Mouse (Mus musculus) stomach, embryonic 16.5 days (tissue): ENCODE measurements around the gene Mark4. TPM values are rescaled to one million over a fixed set of nuclear protein-coding genes. Genes with fewer than 3 reads are reported as not detected.

Experiments used
- ATAC-seq: fragments of 200-750 bp; cut with Nextera tagmentation; 2 replicates; pipeline ENCODE4 v1.8.0; 2017; ENCODE audit warnings: moderate number of reproducible peaks, moderate TSS enrichment; ENCODE audit not compliant: insufficient read depth, low FRiP score
- H3K27ac ChIP-seq: fragments of 300-500 bp; sonication (generic); 2 replicates; pipeline ENCODE4 v1.5.1; 2014; ENCODE audit warnings: low read length
- H3K27me3 ChIP-seq: fragments of 300-500 bp; sonication (generic); 2 replicates; pipeline ENCODE4 v1.6.1; 2014; ENCODE audit warnings: low read length, control low read depth, mixed read lengths; ENCODE audit not compliant: control insufficient read depth, insufficient read depth
- H3K36me3 ChIP-seq: fragments of 300-500 bp; sonication (generic); 2 replicates; pipeline ENCODE4 v1.6.1; 2014; ENCODE audit warnings: low read length; ENCODE audit not compliant: control insufficient read depth, insufficient read depth
- H3K4me1 ChIP-seq: fragments of 300-500 bp; sonication (generic); 2 replicates; pipeline ENCODE4 v1.6.1; 2014; ENCODE audit warnings: low read length, control low read depth, mixed read lengths; ENCODE audit not compliant: control insufficient read depth, insufficient read depth
- H3K4me2 ChIP-seq: fragments of 300-500 bp; sonication (generic); 2 replicates; pipeline ENCODE4 v1.6.1; 2014; ENCODE audit warnings: low read depth, low read length, mixed read lengths
- H3K4me3 ChIP-seq: fragments of 300-500 bp; sonication (generic); replicated peaks from 2 replicates; pipeline ENCODE4 v1.5.1; 2014; ENCODE audit warnings: mild to moderate bottlenecking, low read length
- H3K9ac ChIP-seq: fragments of 300-500 bp; sonication (generic); 2 replicates; pipeline ENCODE4 v1.6.1; 2014; ENCODE audit warnings: low read length
- H3K9me3 ChIP-seq: fragments of 300-500 bp; sonication (generic); replicated peaks from 2 replicates; pipeline ENCODE4 v1.6.1; 2016; ENCODE audit warnings: low read length, control low read depth; ENCODE audit not compliant: control insufficient read depth
- WGBS: fragments of 180-500 bp; shearing (Covaris S2); extraction: QIAGEN DNeasy Blood & Tissue Kit; methylation state at CpG from one replicate; pipeline ENCODE4 v1.1.7; 2014; 5-methylcytosine and 5-hydroxymethylcytosine counted together
- polyA plus RNA-seq: library from polyadenylated mRNA; unstranded; fragments of >200 nt; fragmentation: Nextera tagmentation; extraction: Ambion mirVana; gene quantifications from 2 replicates; pipeline ENCODE4 v1.2.1, GENCODE M21; 2015

Mark4 gene
- polyA plus RNA-seq, 1 experiment from 2014 or later = 5.9 TPM

DNA sequence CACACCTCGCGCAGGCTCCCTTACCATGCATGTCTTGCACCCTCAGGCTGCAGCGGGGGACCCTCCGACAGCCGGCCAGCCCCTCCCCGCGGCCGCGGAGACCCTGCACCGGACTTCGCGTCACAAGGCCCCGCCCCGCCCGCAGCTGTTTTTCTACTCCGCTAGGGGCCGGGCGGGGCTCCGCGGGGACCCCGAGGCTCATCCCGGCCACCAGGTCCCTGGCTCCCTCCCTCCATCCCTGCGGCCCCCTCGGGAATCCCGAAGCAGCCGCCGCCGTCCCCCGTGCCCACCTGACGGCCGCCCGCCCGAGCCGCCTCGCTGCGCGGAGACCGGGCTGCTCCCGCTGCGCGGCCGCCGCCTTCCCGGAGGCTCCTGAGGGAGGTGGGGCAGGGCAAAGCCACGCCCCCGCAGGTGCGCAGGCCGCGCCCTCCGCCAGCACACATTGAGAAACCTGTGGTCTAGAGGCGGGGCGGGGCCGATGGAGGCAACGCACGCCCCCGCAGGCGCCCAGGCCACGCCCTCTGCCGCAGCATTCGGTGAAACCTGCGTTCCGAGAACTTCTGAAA lies 54.8 kb downstream of the Mark4 start, which contains the start of gene Klc3:
Klc3 (minus strand) TSS at position 374 of the 566 bp plus-strand sequence.
- Histone ChIP-seq H3K9ac (peak within 1 kb of the TSS; percentile 72), H3K4me1 (0 out of 2 replicates have a peak, but pooled peaks cover 5% of the 10 kb centered on the region), H3K4me3 (peak within 1 kb of the TSS; percentile 64), H3K9me3 (peaks cover 7% of the 10 kb centered on the region), H3K4me2 (peak within 1 kb of the TSS; percentile 96), H3K36me3 (no peaks in the 10 kb centered on the region), H3K27ac (no peak within 1 kb of the TSS), H3K27me3 (peaks cover 27% of the 10 kb centered on the region)
- under 1% methylated on average over 62 of the region's 62 CpGs for WGBS
- ATAC-seq = peak; percentile 89

DNA sequence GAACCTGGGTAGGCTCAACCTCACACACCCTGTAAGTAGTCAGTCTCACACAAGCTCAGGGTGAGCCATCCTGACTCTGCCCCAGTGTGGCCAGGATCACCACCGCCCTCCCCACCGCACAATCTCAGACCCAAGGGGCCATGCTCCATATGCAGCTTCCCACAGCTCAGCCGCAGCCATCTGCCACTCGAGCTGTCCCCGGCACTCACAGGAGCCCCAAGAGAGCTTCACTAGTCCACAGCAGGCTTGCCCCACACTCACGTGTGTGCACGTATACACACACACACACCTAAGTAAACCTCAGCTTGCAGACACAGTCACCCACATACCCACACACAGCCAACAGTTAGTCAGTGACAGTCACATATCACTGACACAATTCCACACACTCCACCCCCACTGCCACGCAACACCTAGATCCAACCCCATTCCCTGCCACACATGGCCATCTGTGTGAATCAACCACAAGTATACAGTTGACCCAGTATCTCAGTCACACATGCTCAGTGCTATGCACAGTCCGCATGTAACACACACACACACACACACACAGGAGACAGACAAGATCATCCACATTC lies 56.0 kb downstream of the Mark4 start:
- no peak for ATAC-seq
- no peak overlapping the region for H3K27ac ChIP-seq
- no peak overlapping the region for H3K9ac ChIP-seq
- H3K9me3 ChIP-seq = peaks cover 7% of the 10 kb centered on the region
- WGBS = 82% methylated on average over 9 of the region's 9 CpGs
- no peak overlapping the region for H3K4me2 ChIP-seq
- H3K27me3 ChIP-seq = peaks cover 27% of the 10 kb centered on the region
- no peak overlapping the region for H3K4me3 ChIP-seq
- 0 out of 2 replicates have a peak, but pooled peaks cover 5% of the 10 kb centered on the region for H3K4me1 ChIP-seq
- H3K36me3 ChIP-seq = no peaks in the 10 kb centered on the region

DNA sequence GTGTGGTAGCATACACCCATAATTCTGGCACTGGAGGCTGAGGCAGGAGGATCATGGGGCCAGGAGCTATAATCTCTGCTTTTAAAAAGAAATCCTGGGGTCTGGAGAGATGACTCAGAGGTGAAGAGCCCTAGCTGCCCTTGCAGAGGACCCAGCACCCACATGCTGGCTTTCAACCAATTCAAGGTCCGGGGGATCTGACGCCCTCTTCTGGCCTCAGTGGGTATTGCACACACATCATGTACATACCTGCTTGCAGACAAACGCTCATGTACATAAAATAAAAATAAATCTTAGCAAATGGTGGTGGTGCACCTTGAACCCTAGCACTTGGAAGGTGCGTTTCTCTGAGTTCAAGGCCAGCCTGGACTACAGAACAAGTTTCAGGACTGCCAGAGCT lies 57.7 kb downstream of the Mark4 start:
- Histone ChIP-seq H3K4me1 (0 out of 2 replicates have a peak, but pooled peaks cover 5% of the 10 kb centered on the region), H3K4me2 (no peak overlapping the region), H3K9me3 (peaks cover 7% of the 10 kb centered on the region), H3K27ac (no peak overlapping the region), H3K9ac (no peak overlapping the region), H3K4me3 (no peak overlapping the region), H3K27me3 (peaks cover 27% of the 10 kb centered on the region), H3K36me3 (no peaks in the 10 kb centered on the region)
- WGBS = 79% methylated on average over 4 of the region's 4 CpGs
- no peak for ATAC-seq

DNA sequence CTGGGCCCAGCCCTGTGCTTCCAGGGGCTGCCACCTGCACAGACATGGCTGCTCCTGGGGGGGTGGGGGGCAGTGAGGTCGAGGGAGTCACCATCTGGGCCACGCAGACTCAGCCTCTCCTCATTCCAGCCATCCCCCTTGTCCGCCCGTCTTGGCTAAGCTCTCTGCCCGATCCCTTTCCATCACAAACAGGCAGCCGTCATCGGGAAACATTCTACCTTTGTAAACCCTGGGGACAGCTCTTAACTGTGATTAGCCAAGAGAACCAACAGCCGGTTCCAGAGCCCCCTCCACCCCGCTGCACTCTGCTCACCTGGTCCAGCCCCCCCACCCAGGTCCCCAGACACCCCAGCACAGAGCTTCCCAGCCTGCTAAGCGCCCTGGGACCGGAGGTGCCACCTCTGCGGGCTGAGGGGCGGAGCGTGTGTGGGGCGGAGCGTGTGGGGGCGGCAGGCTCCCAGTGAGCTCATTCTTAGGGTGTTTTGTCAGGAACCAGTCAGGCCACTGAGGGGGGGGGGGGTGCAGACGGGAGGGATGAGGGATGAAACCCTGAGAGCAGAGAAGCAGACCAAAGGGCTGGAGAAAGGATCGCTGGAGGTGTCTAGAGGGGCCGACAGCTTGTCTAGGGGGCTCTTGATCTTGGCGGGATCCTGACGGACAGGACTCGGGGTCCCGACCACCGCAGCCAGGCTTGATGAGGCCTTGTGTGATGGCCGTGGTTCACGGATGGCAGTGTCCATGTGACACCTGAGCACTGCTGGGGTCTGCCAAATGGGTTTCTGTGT lies 58.9 kb downstream of the Mark4 start:
- peak; percentile 56; the same call in 1 of the 2 replicates for ATAC-seq
- Histone ChIP-seq H3K4me2 (peak overlapping the region; percentile 57), H3K9me3 (peaks cover 7% of the 10 kb centered on the region), H3K27me3 (peaks cover 24% of the 10 kb centered on the region), H3K27ac (no peak overlapping the region), H3K4me1 (0 out of 2 replicates have a peak, but pooled peaks cover 2% of the 10 kb centered on the region), H3K4me3 (peak overlapping the region; percentile 43), H3K36me3 (no peaks in the 10 kb centered on the region), H3K9ac (peak overlapping the region; percentile 69)
- WGBS = 3% methylated on average over 27 of the region's 27 CpGs

GRCm38 (mm10) chr7:19394484-19394883 lies 64.1 kb downstream of the Mark4 start:
- Histone ChIP-seq H3K27me3 (no peaks in the 10 kb centered on the region; the same call in 1 of the 2 replicates), H3K9me3 (no peaks in the 10 kb centered on the region), H3K36me3 (peaks cover 18% of the 10 kb centered on the region), H3K4me2 (no peak overlapping the region), H3K4me1 (no peaks in the 10 kb centered on the region), H3K27ac (no peak overlapping the region), H3K9ac (no peak overlapping the region), H3K4me3 (no peak overlapping the region)
- ATAC-seq = no peak
- WGBS = 85% methylated on average over 8 of the region's 8 CpGs

DNA sequence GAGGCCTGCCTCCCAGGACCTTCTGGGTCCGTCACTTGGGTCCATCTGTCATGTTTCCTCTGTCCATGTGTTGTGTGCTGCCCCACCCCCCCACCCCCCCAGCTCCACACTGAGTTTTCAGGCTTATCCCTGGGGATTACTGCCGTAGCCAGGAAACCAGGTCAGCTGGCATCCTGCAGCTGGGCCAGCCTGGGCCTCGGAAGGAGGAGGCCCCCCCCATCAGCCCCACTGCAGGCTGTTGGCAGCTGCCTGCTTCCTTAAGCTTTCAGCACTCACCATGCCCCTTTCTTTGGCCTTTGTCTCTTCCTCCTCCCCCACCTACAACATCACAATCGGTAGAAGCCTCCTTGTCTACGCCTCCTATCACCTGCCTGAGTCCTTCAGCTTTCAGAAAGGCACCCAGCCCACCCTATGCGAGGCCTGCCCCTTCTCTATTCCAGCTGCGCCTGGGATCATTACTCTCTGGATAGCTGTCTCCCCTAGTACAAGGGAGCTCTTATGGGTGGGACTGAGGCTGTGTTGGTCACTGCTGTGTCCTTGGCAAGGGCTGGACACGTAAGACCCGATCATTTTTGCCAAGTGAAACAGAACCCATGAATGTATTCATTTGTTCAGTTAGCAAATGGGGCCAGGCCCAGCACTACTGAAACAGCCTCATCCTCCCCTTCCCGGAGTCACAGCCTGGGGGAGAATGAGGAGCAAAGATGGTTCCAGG lies 69.8 kb downstream of the Mark4 start:
- Histone ChIP-seq H3K9me3 (no peaks in the 10 kb centered on the region), H3K4me2 (no peak overlapping the region), H3K9ac (no peak overlapping the region), H3K4me1 (no peaks in the 10 kb centered on the region), H3K36me3 (peaks cover 41% of the 10 kb centered on the region), H3K4me3 (no peak overlapping the region), H3K27me3 (no peaks in the 10 kb centered on the region), H3K27ac (no peak overlapping the region)
- WGBS = 77% methylated on average over 10 of the region's 10 CpGs
- ATAC-seq = no peak

DNA sequence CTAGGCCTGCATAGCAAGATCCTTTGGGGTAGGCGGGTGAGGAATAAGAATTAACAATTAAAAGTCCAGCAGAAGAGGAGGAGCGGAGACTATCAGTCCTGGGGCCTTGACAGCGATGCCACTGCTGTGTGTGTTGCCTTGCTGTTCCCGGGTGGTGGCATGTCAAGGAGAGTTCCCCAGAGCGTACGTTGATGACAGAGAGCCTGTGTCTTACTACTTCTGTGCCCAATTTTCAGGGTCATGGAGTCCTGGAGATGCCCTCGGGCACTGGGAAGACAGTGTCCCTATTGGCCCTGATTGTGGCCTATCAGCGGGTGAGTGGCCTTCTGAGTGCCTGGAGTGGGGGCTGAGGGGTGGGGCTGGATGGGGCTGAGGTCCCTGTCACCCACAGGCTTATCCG lies 74.9 kb downstream of the Mark4 start:
- Histone ChIP-seq H3K4me3 (no peak overlapping the region), H3K36me3 (peaks cover 22% of the 10 kb centered on the region), H3K4me1 (peaks cover 10% of the 10 kb centered on the region), H3K27ac (no peak overlapping the region), H3K4me2 (no peak overlapping the region), H3K9me3 (no peaks in the 10 kb centered on the region), H3K27me3 (no peaks in the 10 kb centered on the region), H3K9ac (no peak overlapping the region)
- ATAC-seq = no peak
- WGBS = 87% methylated on average over 9 of the region's 9 CpGs

DNA sequence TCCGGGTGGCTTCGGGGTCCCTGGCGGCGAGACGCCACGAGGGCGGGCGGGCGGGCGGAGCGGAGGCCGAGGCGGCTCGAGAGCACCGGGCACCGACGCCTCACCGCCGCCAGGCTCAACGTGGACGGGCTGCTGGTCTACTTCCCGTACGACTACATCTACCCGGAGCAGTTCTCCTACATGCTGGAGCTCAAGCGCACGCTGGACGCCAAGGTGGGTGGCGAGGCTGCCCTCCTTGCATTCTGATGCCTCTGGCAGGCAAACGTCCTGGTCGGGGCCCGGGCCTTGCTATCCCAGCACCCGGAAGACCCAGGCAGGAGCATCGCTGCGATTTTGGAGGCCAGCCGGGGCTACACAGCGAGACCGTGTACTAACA lies 76.5 kb downstream of the Mark4 start:
- H3K27me3 ChIP-seq = no peaks in the 10 kb centered on the region
- H3K4me2 ChIP-seq = peak overlapping the region; percentile 91
- H3K9me3 ChIP-seq = no peaks in the 10 kb centered on the region
- H3K27ac ChIP-seq = no peak overlapping the region
- peak; percentile 44 for ATAC-seq
- 0% methylated on average over 23 of the region's 37 CpGs for WGBS
- H3K9ac ChIP-seq = peak overlapping the region; percentile 80
- peaks cover 10% of the 10 kb centered on the region for H3K4me1 ChIP-seq
- H3K4me3 ChIP-seq = peak overlapping the region; percentile 90
- H3K36me3 ChIP-seq = peaks cover 13% of the 10 kb centered on the region
